Mouse (Mus musculus) intestine, embryonic 15.5 days (tissue): Measurements from ENCODE around the gene Nmnat1. TPM values are rescaled to one million over a fixed set of nuclear protein-coding genes. Genes with fewer than 3 reads are reported as not detected.

Experiments
- ATAC-seq: fragments of 200-750 bp; cut with Nextera tagmentation; 2 replicates; pipeline ENCODE4 v1.8.0; 2017; ENCODE audit warnings: moderate TSS enrichment, moderate library complexity
- H3K27ac ChIP-seq: fragments of 300-500 bp; sonication (generic); 2 replicates; pipeline ENCODE4 v1.5.1; 2015; ENCODE audit warnings: mild to moderate bottlenecking, inconsistent platforms
- H3K27me3 ChIP-seq: fragments of 300-500 bp; sonication (generic); replicated peaks from 2 replicates; pipeline ENCODE4 v1.6.1; 2015; ENCODE audit warnings: inconsistent platforms
- H3K36me3 ChIP-seq: fragments of 300-500 bp; sonication (generic); 2 replicates; pipeline ENCODE4 v1.6.1; 2015; ENCODE audit warnings: inconsistent platforms
- H3K4me1 ChIP-seq: fragments of 300-500 bp; sonication (generic); replicated peaks from 2 replicates; pipeline ENCODE4 v1.6.1; 2015; ENCODE audit warnings: inconsistent platforms
- H3K4me2 ChIP-seq: fragments of 300-500 bp; sonication (generic); replicated peaks from 2 replicates; pipeline ENCODE4 v1.6.1; 2015; ENCODE audit warnings: mild to moderate bottlenecking, inconsistent platforms
- H3K4me3 ChIP-seq: fragments of 300-500 bp; sonication (generic); replicated peaks from 2 replicates; pipeline ENCODE4 v1.5.1; 2015; ENCODE audit warnings: inconsistent platforms
- H3K9ac ChIP-seq: fragments of 300-500 bp; sonication (generic); 2 replicates; pipeline ENCODE4 v1.6.1; 2015; ENCODE audit warnings: inconsistent platforms
- H3K9me3 ChIP-seq: fragments of 300-500 bp; sonication (generic); 2 replicates; pipeline ENCODE4 v1.6.1; 2016; ENCODE audit warnings: inconsistent platforms
- WGBS: fragments of 180-500 bp; shearing (Covaris S2); methylation state at CpG from one replicate; pipeline ENCODE4 v1.1.7; 2015; 5-methylcytosine and 5-hydroxymethylcytosine counted together
- polyA plus RNA-seq: library from polyadenylated mRNA; unstranded; fragments of >200 nt; fragmentation: Nextera tagmentation; extraction: Ambion mirVana; gene quantifications from 2 replicates; pipeline ENCODE4 v1.2.1, GENCODE M21; 2015

The Nmnat1 gene
- polyA plus RNA-seq, 1 experiment from 2014 or later, result 13.3 TPM

DNA sequence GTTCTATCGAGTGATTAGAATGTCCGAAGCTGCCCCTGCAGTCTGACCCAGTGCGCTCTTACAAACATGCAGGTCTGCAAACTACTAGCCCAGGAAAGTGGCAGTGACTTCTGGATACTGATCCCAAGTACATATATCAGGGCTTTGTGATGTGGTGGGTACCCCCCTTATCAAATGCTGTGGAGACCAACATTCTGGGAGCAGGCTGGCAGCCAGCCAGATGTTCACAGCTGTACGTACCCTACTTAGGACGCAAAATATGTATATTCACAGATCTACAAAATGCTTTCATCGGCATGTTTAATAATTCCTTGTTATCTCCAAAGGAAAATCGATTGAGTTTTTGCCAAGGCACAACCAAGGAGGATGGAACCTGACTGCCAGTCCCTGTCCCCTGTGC lies 27.1 kb upstream of the Nmnat1 start:
- Histone ChIP-seq H3K36me3 (no peaks in the 10 kb centered on the region), H3K4me3 (no peak overlapping the region), H3K9me3 (no peaks in the 10 kb centered on the region), H3K4me2 (no peak overlapping the region), H3K9ac (no peak overlapping the region), H3K27ac (no peak overlapping the region), H3K27me3 (no peaks in the 10 kb centered on the region), H3K4me1 (no peaks in the 10 kb centered on the region)
- 70% methylated on average over 7 of the region's 7 CpGs for WGBS
- no peak for ATAC-seq

- 50% methylated on average over 6 of the region's 6 CpGs for WGBS
- Histone ChIP-seq H3K27me3 (no peaks in the 10 kb centered on the region), H3K4me2 (no peak overlapping the region), H3K4me3 (no peak overlapping the region), H3K9ac (no peak overlapping the region), H3K27ac (no peak overlapping the region), H3K36me3 (no peaks in the 10 kb centered on the region), H3K4me1 (no peaks in the 10 kb centered on the region), H3K9me3 (no peaks in the 10 kb centered on the region)
- no peak for ATAC-seq
These were observed 26.2 kb upstream of the Nmnat1 start for GRCm38 (mm10) chr4:149511221-149511646.

DNA sequence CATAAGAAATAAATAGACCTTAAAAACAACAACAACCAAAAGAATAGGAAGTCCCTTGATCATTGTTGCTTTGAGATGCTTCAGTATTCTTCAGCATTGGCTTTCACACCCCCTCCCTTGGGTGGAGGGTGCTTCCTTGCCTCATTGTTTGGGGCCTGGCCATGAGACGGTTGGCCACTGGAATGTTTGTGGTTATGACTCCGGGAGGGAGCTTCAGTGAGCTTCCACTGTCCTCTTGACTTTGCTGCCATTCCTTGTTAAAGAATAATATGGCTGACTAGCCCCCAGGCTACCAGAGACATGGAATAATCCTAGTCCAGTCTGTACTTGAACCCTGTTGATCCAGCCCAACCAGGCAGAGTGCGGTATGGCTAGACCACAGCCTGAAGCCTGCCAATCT lies 21.9 kb upstream of the Nmnat1 start:
- WGBS, result 72% methylated on average over 3 of the region's 3 CpGs
- no peak for ATAC-seq

DNA sequence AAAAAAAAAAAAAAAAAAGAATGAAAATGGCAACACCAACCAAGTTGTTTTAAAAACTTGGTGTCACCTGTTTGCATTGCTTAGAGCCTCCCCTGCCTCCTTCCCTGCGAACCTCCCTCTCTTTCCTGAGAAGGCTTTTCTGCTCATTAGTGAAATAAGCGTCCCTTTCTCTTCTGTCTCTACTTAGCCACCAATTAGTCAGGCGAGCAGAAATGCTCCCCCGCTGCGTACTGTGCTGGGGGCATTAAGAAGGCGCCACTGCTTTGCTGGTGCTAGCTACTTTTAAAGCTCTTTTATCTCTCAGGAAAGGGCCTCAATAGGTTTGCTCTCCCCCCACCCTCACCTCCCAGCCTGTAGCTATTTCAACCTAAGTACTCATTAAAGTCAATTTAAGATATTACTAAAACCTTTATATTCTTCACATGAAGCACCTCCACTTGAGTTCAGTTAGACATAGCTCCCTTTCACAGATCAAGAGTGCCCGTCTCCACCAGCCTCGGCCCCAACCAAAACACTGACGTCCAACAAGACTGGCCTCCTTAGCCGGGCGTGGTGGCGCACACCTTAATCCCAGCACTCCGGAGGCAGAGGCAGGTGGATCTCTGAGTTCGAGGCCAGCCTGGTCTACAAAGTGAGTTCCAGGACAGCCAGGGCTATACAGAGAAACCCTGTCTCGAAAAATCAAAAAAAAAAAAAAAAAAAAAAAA lies 20.4 kb upstream of the Nmnat1 start:
- Histone ChIP-seq H3K9me3 (no peaks in the 10 kb centered on the region), H3K4me3 (no peak overlapping the region), H3K27me3 (no peaks in the 10 kb centered on the region), H3K27ac (no peak overlapping the region), H3K9ac (no peak overlapping the region), H3K4me1 (no peaks in the 10 kb centered on the region), H3K36me3 (peaks cover 4% of the 10 kb centered on the region; the same call in 1 of the 2 replicates), H3K4me2 (no peak overlapping the region)
- WGBS, result 73% methylated on average over 14 of the region's 15 CpGs
- no peak for ATAC-seq

More for the DNA sequence above, 21.9 kb upstream of the Nmnat1 start:
- Histone ChIP-seq H3K36me3 (no peaks in the 10 kb centered on the region; the same call in 1 of the 2 replicates), H3K9me3 (no peaks in the 10 kb centered on the region), H3K27ac (no peak overlapping the region), H3K4me1 (no peaks in the 10 kb centered on the region), H3K27me3 (no peaks in the 10 kb centered on the region), H3K4me2 (no peak overlapping the region), H3K4me3 (no peak overlapping the region), H3K9ac (no peak overlapping the region)

GRCm38 (mm10) chr4:149504858-149505257 lies 19.9 kb upstream of the Nmnat1 start:
- no peak for ATAC-seq
- Histone ChIP-seq H3K36me3 (peaks cover 8% of the 10 kb centered on the region; the same call in 1 of the 2 replicates), H3K9me3 (no peaks in the 10 kb centered on the region), H3K27ac (no peak overlapping the region), H3K4me2 (no peak overlapping the region), H3K4me3 (no peak overlapping the region), H3K27me3 (no peaks in the 10 kb centered on the region), H3K9ac (no peak overlapping the region), H3K4me1 (no peaks in the 10 kb centered on the region)
- WGBS, result 47% methylated on average over 3 of the region's 3 CpGs

DNA sequence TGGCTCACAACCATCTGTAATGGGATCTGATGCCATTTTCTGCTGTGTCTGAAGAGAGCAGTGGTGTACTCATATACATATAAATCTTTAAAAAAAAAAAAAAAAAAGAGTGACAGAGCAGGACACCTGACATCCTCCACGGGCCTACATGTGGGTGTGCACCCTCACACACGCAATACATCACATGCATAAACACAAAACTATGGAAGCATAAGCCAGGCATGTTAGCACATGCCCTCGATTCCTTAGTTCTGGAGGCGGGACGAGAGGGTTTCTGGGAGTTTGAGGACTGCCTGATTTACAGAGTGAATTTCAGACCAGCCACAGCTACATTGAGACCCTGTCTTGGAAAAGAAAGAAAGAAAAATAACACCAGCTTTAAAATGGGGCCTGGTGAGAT lies 19.4 kb upstream of the Nmnat1 start:
- Histone ChIP-seq H3K4me1 (no peaks in the 10 kb centered on the region), H3K4me3 (no peak overlapping the region), H3K9me3 (no peaks in the 10 kb centered on the region), H3K4me2 (no peak overlapping the region), H3K36me3 (peaks cover 8% of the 10 kb centered on the region; the same call in 1 of the 2 replicates), H3K27ac (no peak overlapping the region), H3K9ac (no peak overlapping the region), H3K27me3 (no peaks in the 10 kb centered on the region)
- ATAC-seq, result no peak
- 80% methylated on average over 5 of the region's 5 CpGs for WGBS

- H3K4me1 ChIP-seq, result no peaks in the 10 kb centered on the region
- 88% methylated on average over 5 of the region's 5 CpGs for WGBS
- no peak for ATAC-seq
These were observed 14.8 kb upstream of the Nmnat1 start for GRCm38 (mm10) chr4:149499790-149500189.

GRCm38 (mm10) chr4:149498901-149499300 lies 13.9 kb upstream of the Nmnat1 start:
- Histone ChIP-seq H3K27me3 (no peaks in the 10 kb centered on the region), H3K9ac (no peak overlapping the region), H3K4me2 (no peak overlapping the region), H3K4me1 (no peaks in the 10 kb centered on the region), H3K27ac (no peak overlapping the region), H3K36me3 (peaks cover 32% of the 10 kb centered on the region), H3K9me3 (no peaks in the 10 kb centered on the region), H3K4me3 (no peak overlapping the region)
- 70% methylated on average over 8 of the region's 8 CpGs for WGBS
- ATAC-seq, result no peak

More at GRCm38 (mm10) chr4:149499790-149500189, 14.8 kb upstream of the Nmnat1 start:
- Histone ChIP-seq H3K27ac (no peak overlapping the region), H3K36me3 (peaks cover 27% of the 10 kb centered on the region), H3K9me3 (no peaks in the 10 kb centered on the region), H3K27me3 (no peaks in the 10 kb centered on the region), H3K4me2 (no peak overlapping the region), H3K4me3 (no peak overlapping the region), H3K9ac (no peak overlapping the region)

DNA sequence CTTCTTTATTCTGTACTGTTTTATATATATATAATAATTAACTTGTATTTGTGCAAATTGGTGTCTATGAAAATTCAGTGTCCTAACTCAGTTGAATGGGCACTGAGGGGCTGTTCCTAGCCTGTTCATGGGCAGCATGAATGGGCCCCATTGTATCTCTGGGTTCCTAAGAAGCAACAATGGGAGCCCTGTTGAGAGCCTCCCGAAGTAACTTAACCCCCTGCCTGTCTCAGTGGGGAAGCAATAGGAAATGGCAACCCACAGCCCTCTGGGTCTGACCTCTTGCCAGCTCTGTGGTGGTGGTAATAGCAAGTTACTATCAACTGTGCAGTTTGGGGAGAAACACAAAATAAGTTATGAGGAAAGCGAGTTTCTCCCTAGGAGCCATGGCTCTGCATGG lies 11.6 kb upstream of the Nmnat1 start:
- no peak overlapping the region for H3K9ac ChIP-seq
- H3K36me3 ChIP-seq, result peaks cover 39% of the 10 kb centered on the region
- no peaks in the 10 kb centered on the region for H3K4me1 ChIP-seq
- no peaks in the 10 kb centered on the region for H3K9me3 ChIP-seq
- no peak for ATAC-seq
- 75% methylated on average over 2 of the region's 2 CpGs for WGBS
- no peak overlapping the region for H3K27ac ChIP-seq
- H3K27me3 ChIP-seq, result no peaks in the 10 kb centered on the region
- H3K4me2 ChIP-seq, result no peak overlapping the region
- H3K4me3 ChIP-seq, result no peak overlapping the region

DNA sequence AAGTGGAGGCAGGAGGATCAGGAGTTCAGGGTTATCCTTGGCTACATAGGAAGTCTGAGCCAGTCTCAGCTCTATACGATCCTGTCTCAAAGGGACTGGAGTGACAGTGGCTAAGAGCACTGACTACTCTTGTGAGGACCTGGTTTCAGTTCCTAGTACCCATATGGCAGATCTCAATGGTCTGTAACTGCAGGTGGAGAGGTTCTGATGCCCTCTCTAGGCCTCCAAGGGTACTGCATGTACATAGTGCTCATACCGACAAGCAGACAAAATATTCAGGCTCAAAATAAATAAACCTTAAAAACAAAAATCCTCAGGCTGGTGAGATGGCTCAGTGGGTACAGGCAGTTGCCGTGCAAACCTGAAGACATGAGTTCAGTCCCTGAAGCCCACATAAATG lies 6.1 kb upstream of the Nmnat1 start:
- Histone ChIP-seq H3K9me3 (no peaks in the 10 kb centered on the region), H3K27me3 (no peaks in the 10 kb centered on the region), H3K4me3 (no peak overlapping the region), H3K27ac (no peak overlapping the region), H3K4me1 (peaks cover 1% of the 10 kb centered on the region; the same call in 1 of the 2 replicates), H3K4me2 (no peak overlapping the region), H3K36me3 (peaks cover 40% of the 10 kb centered on the region), H3K9ac (no peak overlapping the region)
- no peak for ATAC-seq
- WGBS, result 95% methylated on average over 3 of the region's 3 CpGs

- Histone ChIP-seq H3K4me2 (no peak overlapping the region), H3K27ac (peak overlapping the region; percentile 65), H3K4me3 (no peak overlapping the region), H3K27me3 (no peaks in the 10 kb centered on the region), H3K36me3 (peaks cover 34% of the 10 kb centered on the region), H3K9ac (no peak overlapping the region), H3K9me3 (no peaks in the 10 kb centered on the region), H3K4me1 (peaks cover 2% of the 10 kb centered on the region; the same call in 1 of the 2 replicates)
- WGBS, result 72% methylated on average over 14 of the region's 14 CpGs
- peak; percentile 77 for ATAC-seq
These were observed 4.6 kb upstream of the Nmnat1 start for GRCm38 (mm10) chr4:149489415-149490240.

GRCm38 (mm10) chr4:149487729-149488128 lies 2.7 kb upstream of the Nmnat1 start:
- no peak for ATAC-seq
- Histone ChIP-seq H3K9ac (no peak overlapping the region), H3K36me3 (peaks cover 22% of the 10 kb centered on the region), H3K4me1 (peaks cover 6% of the 10 kb centered on the region; the same call in 1 of the 2 replicates), H3K4me3 (no peak overlapping the region), H3K27me3 (no peaks in the 10 kb centered on the region), H3K9me3 (no peaks in the 10 kb centered on the region), H3K4me2 (no peak overlapping the region), H3K27ac (no peak overlapping the region)
- 94% methylated on average over 12 of the region's 12 CpGs for WGBS
